Mouse (Mus musculus) forebrain, embryonic 15.5 days (tissue): Measurements from ENCODE around the gene Rbx1. TPM values are rescaled to one million over a fixed set of nuclear protein-coding genes. Genes with fewer than 3 reads are reported as not detected.
A peak's percentile ranks its signal among the peaks of the same experiment; 100 is the strongest.
"Not testable (repeated sequence)": the region's sequence is repeated elsewhere in the genome, so short reads cannot be mapped to it uniquely, and the experiment has no call there.

ENCODE experiments used
- ATAC-seq: fragments of 200-750 bp; cut with Nextera tagmentation; replicated peaks from 2 replicates; pipeline ENCODE4 v1.8.0; 2017; ENCODE audit warnings: mild to moderate bottlenecking, moderate TSS enrichment, moderate library complexity
- H3K27ac ChIP-seq: fragments of 300-500 bp; sonication (generic); replicated peaks from 2 replicates; pipeline ENCODE4 v1.5.1; 2015; ENCODE audit warnings: mild to moderate bottlenecking, inconsistent platforms
- H3K27me3 ChIP-seq: fragments of 300-500 bp; sonication (generic); 2 replicates; pipeline ENCODE4 v1.6.1; 2015; ENCODE audit warnings: inconsistent platforms
- H3K36me3 ChIP-seq: fragments of 300-500 bp; sonication (generic); 2 replicates; pipeline ENCODE4 v1.6.1; 2015; ENCODE audit warnings: mild to moderate bottlenecking, inconsistent platforms
- H3K4me1 ChIP-seq: fragments of 300-500 bp; sonication (generic); 2 replicates; pipeline ENCODE4 v1.6.1; 2015; ENCODE audit warnings: inconsistent platforms
- H3K4me2 ChIP-seq: fragments of 300-500 bp; sonication (generic); replicated peaks from 2 replicates; pipeline ENCODE4 v1.6.1; 2015; ENCODE audit warnings: mild to moderate bottlenecking, inconsistent platforms
- H3K4me3 ChIP-seq: fragments of 300-500 bp; sonication (generic); 2 replicates; pipeline ENCODE4 v1.5.1; 2015; ENCODE audit warnings: mild to moderate bottlenecking, inconsistent platforms
- H3K9ac ChIP-seq: fragments of 300-500 bp; sonication (generic); replicated peaks from 2 replicates; pipeline ENCODE4 v1.6.1; 2015; ENCODE audit warnings: mild to moderate bottlenecking, inconsistent platforms
- H3K9me3 ChIP-seq: fragments of 300-500 bp; sonication (generic); 2 replicates; pipeline ENCODE4 v1.6.1; 2016; ENCODE audit warnings: inconsistent platforms
- WGBS: fragments of 180-500 bp; shearing (Covaris S2); methylation state at CpG from one replicate; pipeline ENCODE4 v1.1.7; 2015; ENCODE audit warnings: mixed read lengths; 5-methylcytosine and 5-hydroxymethylcytosine counted together
- polyA plus RNA-seq: library from polyadenylated mRNA; unstranded; fragments of >200 nt; fragmentation: Nextera tagmentation; extraction: Ambion mirVana; gene quantifications from 2 replicates; pipeline ENCODE4 v1.2.1, GENCODE M21; 2015

The Rbx1 gene
- polyA plus RNA-seq, 1 experiment from 2014 or later = 492 TPM

- Histone ChIP-seq H3K4me3 (peak overlapping the region; percentile 53), H3K9ac (peak overlapping the region; percentile 59), H3K36me3 (peaks cover 14% of the 10 kb centered on the region; the same call in 1 of the 2 replicates), H3K9me3 (no peaks in the 10 kb centered on the region), H3K27ac (peak overlapping the region; percentile 89), H3K4me1 (peaks cover 19% of the 10 kb centered on the region), H3K4me2 (peak overlapping the region; percentile 69), H3K27me3 (no peaks in the 10 kb centered on the region)
- no peak for ATAC-seq
- 76% methylated on average over 12 of the region's 12 CpGs for WGBS
Observed at GRCm38 (mm10) chr15:81465016-81465660, 958 bp upstream of the Rbx1 start.

GRCm38 (mm10) chr15:81466738-81467113, 630 bp downstream of the Rbx1 start:
- Histone ChIP-seq H3K4me2 (peak overlapping the region; percentile 49), H3K4me1 (peaks cover 19% of the 10 kb centered on the region), H3K4me3 (peak overlapping the region; percentile 53), H3K9me3 (no peaks in the 10 kb centered on the region), H3K27me3 (no peaks in the 10 kb centered on the region), H3K27ac (peak overlapping the region; percentile 89), H3K9ac (peak overlapping the region; percentile 59), H3K36me3 (peaks cover 26% of the 10 kb centered on the region)
- ATAC-seq = no peak
- WGBS = under 1% methylated on average over 15 of the region's 15 CpGs

GRCm38 (mm10) chr15:81470735-81471134, 4.6 kb downstream of the Rbx1 start:
- Histone ChIP-seq H3K4me1 (peaks cover 13% of the 10 kb centered on the region), H3K27me3 (no peaks in the 10 kb centered on the region), H3K4me3 (no peak overlapping the region), H3K36me3 (peaks cover 64% of the 10 kb centered on the region), H3K4me2 (no peak overlapping the region), H3K27ac (no peak overlapping the region), H3K9ac (no peak overlapping the region), H3K9me3 (no peaks in the 10 kb centered on the region)
- ATAC-seq = no peak
- WGBS = 89% methylated on average over 8 of the region's 8 CpGs

- 92% methylated on average over 5 of the region's 5 CpGs for whole genome bisulfite sequencing
- Histone ChIP-seq H3K27ac (no peak overlapping the region), H3K4me3 (no peak overlapping the region), H3K9me3 (no peaks in the 10 kb centered on the region), H3K4me1 (peaks cover 13% of the 10 kb centered on the region), H3K36me3 (peaks cover 65% of the 10 kb centered on the region), H3K27me3 (no peaks in the 10 kb centered on the region), H3K9ac (no peak overlapping the region), H3K4me2 (no peak overlapping the region)
- no peak for ATAC-seq
Observed at GRCm38 (mm10) chr15:81472256-81472655, 6.2 kb downstream of the Rbx1 start.

- H3K9ac ChIP-seq = no peak overlapping the region
- H3K9me3 ChIP-seq = no peaks in the 10 kb centered on the region
- no peak overlapping the region for H3K4me2 ChIP-seq
- no peaks in the 10 kb centered on the region for H3K27me3 ChIP-seq
- WGBS = 43% methylated on average over 3 of the region's 3 CpGs
- H3K27ac ChIP-seq = no peak overlapping the region
- ATAC-seq = no peak
- peaks cover 51% of the 10 kb centered on the region for H3K36me3 ChIP-seq
- H3K4me1 ChIP-seq = peaks cover 3% of the 10 kb centered on the region; the same call in 1 of the 2 replicates
- H3K4me3 ChIP-seq = no peak overlapping the region
Observed at GRCm38 (mm10) chr15:81475654-81476053, 9.6 kb downstream of the Rbx1 start.

- H3K9me3 ChIP-seq = no peaks in the 10 kb centered on the region
- H3K4me3 ChIP-seq = no peak overlapping the region
- WGBS = 0% methylated on average over 2 of the region's 2 CpGs
- no peaks in the 10 kb centered on the region for H3K27me3 ChIP-seq
- no peak overlapping the region for H3K27ac ChIP-seq
- peaks cover 8% of the 10 kb centered on the region; the same call in 1 of the 2 replicates for H3K4me1 ChIP-seq
- peaks cover 41% of the 10 kb centered on the region for H3K36me3 ChIP-seq
- no peak for ATAC-seq
- no peak overlapping the region for H3K9ac ChIP-seq
- no peak overlapping the region for H3K4me2 ChIP-seq
Observed at GRCm38 (mm10) chr15:81476597-81476996, 10.5 kb downstream of the Rbx1 start.

GRCm38 (mm10) chr15:81479446-81480213, 13.5 kb downstream of the Rbx1 start:
- ATAC-seq = no peak
- Histone ChIP-seq H3K27ac (no peak overlapping the region), H3K27me3 (no peaks in the 10 kb centered on the region), H3K4me3 (no peak overlapping the region), H3K36me3 (peaks cover 13% of the 10 kb centered on the region), H3K4me1 (peaks cover 8% of the 10 kb centered on the region; the same call in 1 of the 2 replicates), H3K9ac (no peak overlapping the region), H3K9me3 (no peaks in the 10 kb centered on the region), H3K4me2 (no peak overlapping the region)
- 70% methylated on average over 21 of the region's 21 CpGs for WGBS

GRCm38 (mm10) chr15:81480284-81480683, 14.2 kb downstream of the Rbx1 start:
- not testable (repeated sequence) for H3K9me3 ChIP-seq, H3K36me3 ChIP-seq, H3K27ac ChIP-seq, H3K4me2 ChIP-seq, H3K27me3 ChIP-seq, ATAC-seq, H3K9ac ChIP-seq, H3K4me3 ChIP-seq, H3K4me1 ChIP-seq
- WGBS = 66% methylated on average over 3 of the region's 3 CpGs

GRCm38 (mm10) chr15:81480977-81481379, 14.9 kb downstream of the Rbx1 start:
- Histone ChIP-seq H3K4me3 (peak overlapping the region; percentile 20; the same call in 1 of the 2 replicates), H3K27ac (no peak overlapping the region), H3K4me2 (peak overlapping the region; percentile 40), H3K27me3 (no peaks in the 10 kb centered on the region), H3K4me1 (peaks cover 8% of the 10 kb centered on the region; the same call in 1 of the 2 replicates), H3K36me3 (no peaks in the 10 kb centered on the region), H3K9ac (no peak overlapping the region), H3K9me3 (no peaks in the 10 kb centered on the region)
- ATAC-seq = no peak
- 19% methylated on average over 13 of the region's 13 CpGs for WGBS

GRCm38 (mm10) chr15:81482966-81483365, 16.9 kb downstream of the Rbx1 start:
- no peaks in the 10 kb centered on the region for H3K27me3 ChIP-seq
- no peak for ATAC-seq

GRCm38 (mm10) chr15:81483691-81484090, 17.6 kb downstream of the Rbx1 start:
- H3K4me3 ChIP-seq = no peak overlapping the region
- WGBS = 82% methylated on average over 6 of the region's 6 CpGs
- no peaks in the 10 kb centered on the region for H3K9me3 ChIP-seq
- no peak overlapping the region for H3K27ac ChIP-seq
- ATAC-seq = no peak
- no peaks in the 10 kb centered on the region for H3K27me3 ChIP-seq
- H3K36me3 ChIP-seq = no peaks in the 10 kb centered on the region
- H3K9ac ChIP-seq = no peak overlapping the region
- H3K4me1 ChIP-seq = 0 out of 2 replicates have a peak, but pooled peaks cover 5% of the 10 kb centered on the region
- H3K4me2 ChIP-seq = no peak overlapping the region

More at GRCm38 (mm10) chr15:81482966-81483365, 16.9 kb downstream of the Rbx1 start:
- 91% methylated on average over 2 of the region's 2 CpGs for WGBS
- Histone ChIP-seq H3K4me2 (no peak overlapping the region), H3K4me3 (no peak overlapping the region), H3K9me3 (no peaks in the 10 kb centered on the region), H3K9ac (no peak overlapping the region), H3K27ac (no peak overlapping the region), H3K36me3 (no peaks in the 10 kb centered on the region), H3K4me1 (0 out of 2 replicates have a peak, but pooled peaks cover 5% of the 10 kb centered on the region)

- Histone ChIP-seq H3K4me2 (no peak overlapping the region), H3K4me3 (no peak overlapping the region), H3K36me3 (no peaks in the 10 kb centered on the region), H3K27ac (no peak overlapping the region), H3K4me1 (0 out of 2 replicates have a peak, but pooled peaks cover 5% of the 10 kb centered on the region), H3K9me3 (no peaks in the 10 kb centered on the region), H3K27me3 (no peaks in the 10 kb centered on the region), H3K9ac (no peak overlapping the region)
- ATAC-seq = no peak
- 86% methylated on average over 4 of the region's 4 CpGs for WGBS
Observed at GRCm38 (mm10) chr15:81485483-81485882, 19.4 kb downstream of the Rbx1 start.
